Mouse (Mus musculus) small intestine, adult 2 months (tissue): ENCODE results near the gene Gm11146.

Source experiments
- CTCF ChIP-seq: fragments of 200-500 bp; IDR thresholded peaks from 2 replicates; pipeline ENCODE4 v1.5.1; 2012; ENCODE audit warnings: low read depth, mild to moderate bottlenecking, control low read depth, inconsistent platforms, low read length, moderate library complexity, mixed read lengths; ENCODE audit not compliant: insufficient replicate concordance, insufficient read length; ENCODE audit errors: extremely low read depth
- POLR2A ChIP-seq: fragments of 200-500 bp; IDR thresholded peaks from 2 replicates; pipeline ENCODE4 v1.6.1; 2012; ENCODE audit warnings: low read depth, mild to moderate bottlenecking, control low read depth, inconsistent platforms, low read length, moderate library complexity

- TF ChIP-seq CTCF (no peak), POLR2A (no peak)
Measured at GRCm38 (mm10) chr16:77644976-77645375, 43.1 kb upstream of the Gm11146 start.
